Mouse (Mus musculus) cerebellum, adult 2 months (tissue): Measurements from ENCODE around the gene Lrba.

Experiments
- CTCF ChIP-seq: fragments of 200-500 bp; IDR thresholded peaks from 2 replicates; pipeline ENCODE4 v1.5.1; 2011; ENCODE audit warnings: low read depth, mild to moderate bottlenecking, control low read depth, low read length, moderate library complexity, borderline replicate concordance; ENCODE audit not compliant: insufficient read depth
- POLR2A ChIP-seq: fragments of 200-500 bp; IDR thresholded peaks from 2 replicates; pipeline ENCODE4 v1.6.1; 2011; ENCODE audit warnings: low read length, control low read depth, borderline replicate concordance; ENCODE audit not compliant: insufficient read depth

DNA sequence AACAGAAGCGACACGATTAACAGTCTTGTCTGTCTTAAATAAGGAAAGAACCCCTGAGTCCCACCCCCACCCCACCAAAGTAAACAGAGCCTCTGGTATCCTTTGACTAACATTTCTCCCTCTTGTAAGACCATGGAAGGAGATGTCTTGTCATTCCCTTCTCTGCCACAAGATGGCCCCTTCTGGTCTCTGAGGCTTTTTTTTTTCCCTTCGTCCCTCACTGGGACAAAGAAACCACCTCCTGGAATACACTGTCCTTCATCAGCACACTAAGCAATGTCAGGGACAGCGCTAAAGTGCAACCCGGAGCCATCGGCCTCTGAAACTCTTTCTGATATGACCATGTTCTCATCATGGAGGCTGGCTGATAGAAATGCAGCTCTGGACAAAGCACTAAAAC is 564.2 kb downstream of the Lrba start:
- TF ChIP-seq CTCF (peak; percentile 52; the same call in 1 of the 2 replicates), POLR2A (no peak)
